Mouse (Mus musculus) intestine, embryonic 14.5 days (tissue): ENCODE results near the gene Tex46. TPM values are rescaled to one million over a fixed set of nuclear protein-coding genes. Genes with fewer than 3 reads are reported as not detected.
A peak's percentile ranks its signal among the peaks of the same experiment; 100 is the strongest.

ENCODE experiments used
- ATAC-seq: fragments of 200-750 bp; cut with Nextera tagmentation; replicated peaks from 2 replicates; pipeline ENCODE4 v1.8.0; 2017; ENCODE audit warnings: low read depth, moderate number of reproducible peaks, moderate TSS enrichment, moderate library complexity; ENCODE audit not compliant: low FRiP score, low TSS enrichment
- DNase-seq: peaks from one replicate; pipeline ENCODE4 v3.0.0-alpha.2; 2018; ENCODE audit warnings: low spot score
- H3K27ac ChIP-seq: fragments of 300-500 bp; sonication (generic); 2 replicates; pipeline ENCODE4 v1.5.1; 2014; ENCODE audit warnings: low read depth, mild to moderate bottlenecking, control low read depth
- H3K27me3 ChIP-seq: fragments of 300-500 bp; sonication (generic); replicated peaks from 2 replicates; pipeline ENCODE4 v1.6.1; 2014; ENCODE audit warnings: low read length, control low read depth; ENCODE audit not compliant: control insufficient read depth, insufficient read depth
- H3K36me3 ChIP-seq: fragments of 300-500 bp; sonication (generic); 2 replicates; pipeline ENCODE4 v1.6.1; 2014; ENCODE audit warnings: low read length, control low read depth; ENCODE audit not compliant: control insufficient read depth, insufficient read depth
- H3K4me1 ChIP-seq: fragments of 300-500 bp; sonication (generic); replicated peaks from 2 replicates; pipeline ENCODE4 v1.6.1; 2014; ENCODE audit warnings: low read length, control low read depth, mixed read lengths; ENCODE audit not compliant: control insufficient read depth, insufficient read depth
- H3K4me2 ChIP-seq: fragments of 300-500 bp; sonication (generic); 2 replicates; pipeline ENCODE4 v1.6.1; 2014; ENCODE audit warnings: low read length
- H3K4me3 ChIP-seq: fragments of 300-500 bp; sonication (generic); 2 replicates; pipeline ENCODE4 v1.5.1; 2014; ENCODE audit warnings: low read depth, low read length, control low read depth, mixed read lengths
- H3K9ac ChIP-seq: fragments of 300-500 bp; sonication (generic); 2 replicates; pipeline ENCODE4 v1.6.1; 2014; ENCODE audit warnings: mild to moderate bottlenecking, low read length
- H3K9me3 ChIP-seq: fragments of 300-500 bp; sonication (generic); 2 replicates; pipeline ENCODE4 v1.6.1; 2016; ENCODE audit warnings: low read length, control low read depth; ENCODE audit not compliant: control insufficient read depth
- WGBS: fragments of 180-500 bp; shearing (Covaris S2); extraction: QIAGEN DNeasy Blood & Tissue Kit; methylation state at CpG from one replicate; pipeline ENCODE4 v1.1.7; 2014; 5-methylcytosine and 5-hydroxymethylcytosine counted together
- polyA plus RNA-seq: library from polyadenylated mRNA; unstranded; fragments of >200 nt; fragmentation: Nextera tagmentation; extraction: Ambion mirVana; gene quantifications from 2 replicates; pipeline ENCODE4 v1.2.1, GENCODE M21; 2014

Gene Tex46
- polyA plus RNA-seq, result not detected in 2 replicates

DNA sequence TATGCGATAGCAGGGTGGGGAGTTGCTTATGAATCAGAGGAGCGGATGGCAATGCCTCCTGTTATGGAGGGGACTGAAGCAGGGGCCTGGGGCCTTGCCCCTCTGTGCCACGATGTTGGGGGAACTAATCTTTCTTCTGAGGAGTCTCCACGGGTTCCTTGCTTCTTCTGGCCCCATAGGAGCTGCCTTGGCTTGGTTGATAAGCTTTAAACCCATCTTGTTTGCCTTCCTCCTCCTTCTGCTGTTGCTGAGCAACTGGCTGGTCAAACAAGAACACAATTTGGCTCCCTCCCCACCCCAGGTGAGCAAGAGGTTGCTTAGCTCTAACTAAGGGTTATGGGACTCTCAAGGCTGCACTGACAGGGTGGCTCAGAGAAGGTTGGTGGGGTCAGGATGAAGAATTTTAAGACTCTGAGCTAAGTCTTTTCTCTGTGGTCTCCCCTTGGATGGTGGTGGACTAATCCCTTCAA is at the start of gene Tex46:
Gene Tex46, plus strand, starts transcription at position 51 of the 470 bp plus-strand sequence.
- no peak within 1 kb of the TSS for H3K4me2 ChIP-seq
- no peaks in the 10 kb centered on the region for H3K27me3 ChIP-seq
- DNase-seq (no peak), ATAC-seq (no peak)
- no peaks in the 10 kb centered on the region for H3K9me3 ChIP-seq
- no peaks in the 10 kb centered on the region for H3K4me1 ChIP-seq
- H3K36me3 ChIP-seq, result no peaks in the 10 kb centered on the region
- H3K4me3 ChIP-seq, result no peak within 1 kb of the TSS
- 58% methylated on average over 4 of the region's 4 CpGs for WGBS
- no peak within 1 kb of the TSS for H3K9ac ChIP-seq
- no peak within 1 kb of the TSS for H3K27ac ChIP-seq

DNA sequence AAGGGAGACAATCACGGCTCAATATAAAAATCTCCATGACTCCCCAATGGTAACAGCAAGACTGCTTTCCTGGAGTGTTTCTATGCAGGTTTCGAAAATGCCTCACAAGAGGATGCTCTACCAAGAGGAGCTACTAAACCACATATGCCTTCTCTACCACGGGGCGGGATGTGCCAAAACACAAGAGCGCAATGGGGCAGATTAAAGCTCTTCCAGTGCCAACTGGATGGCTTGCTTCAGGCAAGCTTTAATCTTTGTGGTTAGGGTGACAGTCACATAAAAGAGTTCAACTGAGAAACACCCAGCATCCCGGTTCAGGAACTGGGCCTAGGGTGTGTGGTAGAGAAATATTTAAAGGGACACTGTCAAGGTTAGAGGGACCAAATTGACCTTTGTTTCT is 47.5 kb upstream of the Tex46 start:
- ATAC-seq, result no peak
- no peak for DNase-seq
- WGBS, result 86% methylated on average over 6 of the region's 6 CpGs
- no peak overlapping the region for H3K9ac ChIP-seq
- H3K27me3 ChIP-seq, result no peaks in the 10 kb centered on the region
- peaks cover 96% of the 10 kb centered on the region for H3K36me3 ChIP-seq
- H3K4me3 ChIP-seq, result no peak overlapping the region
- H3K4me1 ChIP-seq, result no peaks in the 10 kb centered on the region
- H3K4me2 ChIP-seq, result no peak overlapping the region
- no peaks in the 10 kb centered on the region for H3K9me3 ChIP-seq
- no peak overlapping the region for H3K27ac ChIP-seq

DNA sequence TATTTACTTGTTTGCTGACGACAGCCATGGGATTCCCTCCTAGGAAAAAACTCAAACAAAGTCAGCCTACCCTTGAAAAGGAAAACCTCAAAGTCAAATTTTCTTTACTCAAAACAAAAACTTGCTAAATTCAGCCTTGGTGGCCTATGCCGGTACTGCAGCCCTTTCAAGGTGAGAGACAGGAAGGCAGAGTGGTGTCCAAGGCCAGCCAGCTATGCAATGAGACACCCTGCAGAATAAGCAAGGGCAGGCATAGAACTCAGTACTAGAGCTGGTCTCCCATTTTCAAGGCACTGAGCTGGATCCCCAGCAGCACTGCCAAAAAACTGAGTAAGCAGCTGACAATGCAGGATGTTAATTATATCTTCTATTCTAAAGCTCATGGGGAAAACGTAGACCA is 41.6 kb upstream of the Tex46 start:
- no peak overlapping the region for H3K4me3 ChIP-seq
- H3K4me1 ChIP-seq, result no peaks in the 10 kb centered on the region
- H3K9me3 ChIP-seq, result no peaks in the 10 kb centered on the region
- H3K9ac ChIP-seq, result no peak overlapping the region
- no peak overlapping the region for H3K4me2 ChIP-seq
- DNase-seq, result no peak
- peaks cover 88% of the 10 kb centered on the region for H3K36me3 ChIP-seq
- WGBS, result 79% methylated on average over 3 of the region's 3 CpGs
- H3K27ac ChIP-seq, result no peak overlapping the region
- no peaks in the 10 kb centered on the region for H3K27me3 ChIP-seq
- no peak for ATAC-seq

DNA sequence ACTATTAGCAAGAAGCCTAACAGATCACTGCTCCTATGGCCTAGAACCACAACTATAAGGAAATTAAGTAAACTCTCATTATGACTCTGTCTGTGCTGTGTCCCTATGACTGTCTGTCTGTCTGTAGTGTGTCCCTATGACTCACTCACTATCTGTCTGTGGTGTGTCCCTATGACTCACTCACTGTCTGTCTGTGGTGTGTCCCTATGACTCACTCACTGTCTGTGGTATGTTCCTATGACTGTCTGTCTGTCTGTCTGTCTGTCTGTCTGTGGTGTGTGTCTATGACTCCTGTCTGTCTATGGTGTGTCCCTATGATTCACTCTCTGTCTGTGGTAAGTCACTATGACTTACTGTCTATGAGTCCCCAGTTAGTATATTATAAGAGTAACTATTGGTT is 40.2 kb upstream of the Tex46 start:
- Histone ChIP-seq H3K4me2 (no peak overlapping the region), H3K4me3 (no peak overlapping the region), H3K9ac (no peak overlapping the region), H3K36me3 (peaks cover 74% of the 10 kb centered on the region), H3K4me1 (no peaks in the 10 kb centered on the region), H3K27ac (no peak overlapping the region), H3K27me3 (no peaks in the 10 kb centered on the region), H3K9me3 (no peaks in the 10 kb centered on the region)
- ATAC-seq, result no peak
- no peak for DNase-seq

DNA sequence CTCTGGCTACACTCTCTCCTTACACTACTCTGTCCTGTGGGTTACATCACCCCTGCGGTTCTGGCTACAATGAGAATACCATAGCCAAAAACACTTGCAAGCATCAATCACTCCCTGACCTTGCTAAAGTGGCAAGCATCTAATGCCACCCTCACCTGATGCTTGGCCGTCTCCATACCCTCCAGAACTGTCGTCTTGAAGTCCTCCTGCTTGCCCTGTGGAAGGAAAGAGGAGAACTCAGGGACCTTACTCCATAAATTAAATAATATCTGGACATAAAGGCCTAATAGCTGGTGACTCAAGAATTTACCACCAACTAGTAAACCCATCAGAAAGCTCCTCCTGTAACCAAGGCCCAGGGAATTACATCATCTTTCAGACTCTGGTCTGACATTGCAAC is 28.4 kb upstream of the Tex46 start:
- 85% methylated on average over 3 of the region's 3 CpGs for WGBS
- Histone ChIP-seq H3K4me1 (0 out of 2 replicates have a peak, but pooled peaks cover 4% of the 10 kb centered on the region), H3K4me3 (no peak overlapping the region), H3K36me3 (peaks cover 2% of the 10 kb centered on the region), H3K27ac (no peak overlapping the region), H3K27me3 (no peaks in the 10 kb centered on the region), H3K9me3 (no peaks in the 10 kb centered on the region), H3K4me2 (no peak overlapping the region), H3K9ac (no peak overlapping the region)
- DNase-seq (no peak), ATAC-seq (no peak)

DNA sequence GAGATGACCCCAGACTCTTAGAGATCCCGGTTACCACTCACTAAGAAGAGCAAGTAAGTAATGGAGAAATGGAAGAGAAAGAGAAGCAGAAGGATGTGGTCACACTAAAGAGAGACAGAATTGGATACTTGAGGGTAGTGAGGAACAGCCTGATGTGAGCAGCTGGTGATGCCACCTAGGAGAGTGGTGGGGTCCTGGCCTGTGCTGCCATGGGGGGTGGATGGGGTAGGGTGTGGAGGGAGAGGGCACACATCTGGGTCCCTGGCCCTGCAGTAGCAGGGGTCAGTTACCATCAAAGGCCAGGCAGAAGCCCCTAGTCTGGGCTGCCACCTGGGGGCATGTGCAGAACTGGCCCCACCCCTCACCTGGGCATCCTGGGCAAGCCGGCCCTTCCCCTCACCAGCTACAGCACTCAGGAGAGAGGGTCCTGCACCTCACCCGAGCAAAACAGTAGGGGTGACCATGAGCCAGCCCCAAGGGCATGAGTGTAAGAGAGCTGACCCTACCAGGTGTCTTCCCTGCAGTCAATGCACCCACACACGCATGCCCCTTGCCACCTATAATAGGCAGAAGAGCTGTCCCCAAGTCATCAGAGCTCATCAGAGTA is 22.9 kb upstream of the Tex46 start:
- Histone ChIP-seq H3K4me3 (no peak overlapping the region), H3K9ac (no peak overlapping the region), H3K9me3 (no peaks in the 10 kb centered on the region), H3K27ac (no peak overlapping the region), H3K27me3 (no peaks in the 10 kb centered on the region), H3K36me3 (peaks cover 17% of the 10 kb centered on the region; the same call in 1 of the 2 replicates), H3K4me2 (no peak overlapping the region), H3K4me1 (0 out of 2 replicates have a peak, but pooled peaks cover 4% of the 10 kb centered on the region)
- no peak for ATAC-seq
- WGBS, result 87% methylated on average over 4 of the region's 4 CpGs
- no peak for DNase-seq

DNA sequence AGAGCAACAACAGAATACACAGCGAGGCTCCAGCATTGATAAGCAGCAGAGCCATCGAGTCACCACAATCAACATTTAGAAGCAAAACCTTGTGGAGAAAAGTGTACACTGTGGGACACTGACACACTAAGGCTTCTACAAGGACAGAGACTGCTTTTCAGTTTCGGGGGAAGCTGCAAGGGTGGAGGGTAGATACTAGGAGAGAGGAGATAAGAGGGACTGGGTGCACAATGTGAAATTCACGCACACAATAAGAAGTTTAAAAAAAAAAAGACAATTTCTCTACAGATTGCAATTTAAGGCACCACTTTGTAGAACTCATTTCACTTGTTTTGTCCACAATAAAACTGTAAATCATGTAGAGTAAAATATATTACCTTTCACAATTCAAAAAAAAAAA is 22.2 kb upstream of the Tex46 start:
- ATAC-seq, result no peak
- no peak overlapping the region for H3K27ac ChIP-seq
- peaks cover 23% of the 10 kb centered on the region; the same call in 1 of the 2 replicates for H3K36me3 ChIP-seq
- H3K9ac ChIP-seq, result no peak overlapping the region
- H3K4me3 ChIP-seq, result no peak overlapping the region
- no peaks in the 10 kb centered on the region for H3K9me3 ChIP-seq
- no peak for DNase-seq
- no peak overlapping the region for H3K4me2 ChIP-seq
- H3K27me3 ChIP-seq, result no peaks in the 10 kb centered on the region
- 0 out of 2 replicates have a peak, but pooled peaks cover 2% of the 10 kb centered on the region for H3K4me1 ChIP-seq
- WGBS, result 86% methylated on average over 4 of the region's 4 CpGs

DNA sequence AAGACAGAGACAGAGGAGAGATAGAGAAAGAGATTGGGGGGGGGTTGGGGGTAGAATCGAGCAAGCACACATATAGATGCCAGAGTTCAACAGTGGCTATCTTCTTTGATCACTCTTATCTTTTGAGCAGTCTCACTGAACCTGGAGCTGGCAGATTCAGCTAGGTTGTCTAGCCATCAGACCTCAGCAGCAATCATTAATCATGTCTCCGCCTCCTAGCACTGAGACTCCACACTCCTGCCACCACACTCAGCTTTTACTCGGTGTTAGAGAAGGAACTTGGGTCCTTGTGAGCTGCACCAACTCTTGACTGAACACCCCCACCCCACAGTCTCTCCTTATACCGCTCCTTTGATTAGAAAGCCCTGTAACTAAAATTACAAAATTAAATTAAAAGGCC is 18.1 kb upstream of the Tex46 start:
- H3K27me3 ChIP-seq, result no peaks in the 10 kb centered on the region
- H3K36me3 ChIP-seq, result peaks cover 23% of the 10 kb centered on the region; the same call in 1 of the 2 replicates
- no peak for DNase-seq
- no peaks in the 10 kb centered on the region for H3K4me1 ChIP-seq
- no peak overlapping the region for H3K4me2 ChIP-seq
- no peak overlapping the region for H3K27ac ChIP-seq
- H3K9ac ChIP-seq, result no peak overlapping the region
- no peak overlapping the region for H3K4me3 ChIP-seq
- no peaks in the 10 kb centered on the region for H3K9me3 ChIP-seq
- ATAC-seq, result 0 out of 2 replicates have a peak, but pooled peaks have one; percentile 32
- WGBS, result 53% methylated on average over 4 of the region's 4 CpGs

DNA sequence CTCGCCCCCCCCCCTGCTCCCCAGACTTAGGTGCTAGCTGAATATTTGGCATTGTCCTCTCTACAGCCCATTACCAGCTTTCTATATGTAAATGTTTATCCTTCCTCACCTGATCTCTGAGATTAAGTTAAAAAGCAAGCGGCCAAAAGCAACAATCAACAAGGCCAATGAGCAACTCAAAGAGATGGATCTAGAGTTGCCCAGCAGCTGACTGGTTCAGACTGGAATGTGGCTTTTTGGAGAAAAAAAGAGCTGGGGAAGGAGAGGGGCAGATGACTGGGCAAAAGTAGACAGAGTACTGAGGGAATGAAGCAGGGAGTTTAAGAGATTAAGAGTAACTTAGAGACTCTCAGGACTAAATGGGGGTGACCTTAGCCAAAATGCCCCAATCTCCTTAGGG is 16.2 kb upstream of the Tex46 start:
- no peaks in the 10 kb centered on the region for H3K27me3 ChIP-seq
- no peak overlapping the region for H3K9ac ChIP-seq
- 80% methylated on average over 2 of the region's 2 CpGs for WGBS
- no peak overlapping the region for H3K4me2 ChIP-seq
- ATAC-seq (no peak), DNase-seq (no peak)
- H3K4me3 ChIP-seq, result no peak overlapping the region
- H3K4me1 ChIP-seq, result 0 out of 2 replicates have a peak, but pooled peaks cover 3% of the 10 kb centered on the region
- H3K36me3 ChIP-seq, result peaks cover 23% of the 10 kb centered on the region; the same call in 1 of the 2 replicates
- H3K9me3 ChIP-seq, result no peaks in the 10 kb centered on the region
- H3K27ac ChIP-seq, result no peak overlapping the region
